Mouse (Mus musculus) intestine, postnatal 0 days (tissue): ENCODE results near the gene Ralgps1. TPM values are rescaled to one million over a fixed set of nuclear protein-coding genes. Genes with fewer than 3 reads are reported as not detected.

Experiments used
- ATAC-seq: fragments of 200-750 bp; cut with Nextera tagmentation; 2 replicates; pipeline ENCODE4 v1.8.0; 2017; ENCODE audit warnings: mild to moderate bottlenecking, moderate TSS enrichment, moderate library complexity
- H3K27ac ChIP-seq: fragments of 300-500 bp; sonication (generic); 2 replicates; pipeline ENCODE4 v1.5.1; 2014; ENCODE audit warnings: mild to moderate bottlenecking, low read depth, low read length, moderate library complexity
- H3K27me3 ChIP-seq: fragments of 300-500 bp; sonication (generic); replicated peaks from 2 replicates; pipeline ENCODE4 v1.6.1; 2014; ENCODE audit warnings: low read length, mixed read lengths; ENCODE audit not compliant: control insufficient read depth, insufficient read depth
- H3K36me3 ChIP-seq: fragments of 300-500 bp; sonication (generic); 2 replicates; pipeline ENCODE4 v1.6.1; 2014; ENCODE audit warnings: mild to moderate bottlenecking, moderate library complexity; ENCODE audit not compliant: control insufficient read depth, insufficient read depth
- H3K4me1 ChIP-seq: fragments of 300-500 bp; sonication (generic); replicated peaks from 2 replicates; pipeline ENCODE4 v1.6.1; 2014; ENCODE audit warnings: antibody characterized with exemption, low read length, mixed read lengths; ENCODE audit not compliant: control insufficient read depth, insufficient read depth
- H3K4me2 ChIP-seq: fragments of 300-500 bp; sonication (generic); replicated peaks from 2 replicates; pipeline ENCODE4 v1.6.1; 2014; ENCODE audit warnings: low read depth, mild to moderate bottlenecking, moderate library complexity
- H3K4me3 ChIP-seq: fragments of 300-500 bp; sonication (generic); 2 replicates; pipeline ENCODE4 v1.5.1; 2014; ENCODE audit warnings: low read depth, low read length
- H3K9ac ChIP-seq: fragments of 300-500 bp; sonication (generic); 2 replicates; pipeline ENCODE4 v1.6.1; 2014; ENCODE audit warnings: mild to moderate bottlenecking, low read depth, low read length
- H3K9me3 ChIP-seq: fragments of 300-500 bp; sonication (generic); 2 replicates; pipeline ENCODE4 v1.6.1; 2016; ENCODE audit warnings: mixed run types; ENCODE audit not compliant: control insufficient read depth
- CTCF ChIP-seq: sonication (generic); IDR thresholded peaks from 2 replicates; pipeline ENCODE4 v1.5.1; 2016; ENCODE audit warnings: low read depth, mild to moderate bottlenecking, control low read depth, antibody characterized with exemption, moderate library complexity
- WGBS: fragments of 180-500 bp; shearing (Covaris S2); extraction: QIAGEN DNeasy Blood & Tissue Kit; methylation state at CpG from one replicate; pipeline ENCODE4 v1.1.7; 2014; 5-methylcytosine and 5-hydroxymethylcytosine counted together
- polyA plus RNA-seq: library from polyadenylated mRNA; unstranded; fragments of >200 nt; fragmentation: Nextera tagmentation; extraction: Ambion mirVana; gene quantifications from 2 replicates; pipeline ENCODE4 v1.2.1, GENCODE M21; 2015

Gene Ralgps1
- polyA plus RNA-seq, 1 experiment from 2014 or later = 4.0 TPM

DNA sequence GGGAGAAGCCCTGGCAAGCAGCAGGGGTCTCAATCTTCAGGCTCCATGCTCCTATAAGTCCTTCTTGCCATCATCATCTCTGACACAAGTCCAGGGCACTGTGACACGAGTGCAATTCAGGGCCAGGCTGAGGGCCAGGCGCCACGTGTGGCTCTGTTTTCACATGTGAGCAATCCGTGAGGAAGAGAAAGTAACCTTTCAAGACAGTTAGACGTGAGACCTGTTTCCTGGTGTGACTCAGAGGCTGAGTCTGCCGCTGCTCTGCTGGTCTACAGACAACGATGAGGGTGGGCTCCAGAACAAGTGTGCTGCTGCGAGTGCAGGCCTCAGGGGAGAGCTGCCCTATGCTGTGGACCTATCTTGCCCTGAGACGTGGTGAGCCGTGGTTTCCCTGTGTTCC lies 198.2 kb downstream of the Ralgps1 start:
- no peak for TF ChIP-seq CTCF
- 0 out of 2 replicates have a peak, but pooled peaks cover 4% of the 10 kb centered on the region for H3K4me1 ChIP-seq
- ATAC-seq = no peak
- 53% methylated on average over 10 of the region's 10 CpGs for WGBS
- H3K4me2 ChIP-seq = no peak overlapping the region
- no peak overlapping the region for H3K9ac ChIP-seq
- peaks cover 10% of the 10 kb centered on the region; the same call in 1 of the 2 replicates for H3K36me3 ChIP-seq
- no peaks in the 10 kb centered on the region for H3K27me3 ChIP-seq
- H3K9me3 ChIP-seq = no peaks in the 10 kb centered on the region
- H3K27ac ChIP-seq = no peak overlapping the region
- H3K4me3 ChIP-seq = no peak overlapping the region

DNA sequence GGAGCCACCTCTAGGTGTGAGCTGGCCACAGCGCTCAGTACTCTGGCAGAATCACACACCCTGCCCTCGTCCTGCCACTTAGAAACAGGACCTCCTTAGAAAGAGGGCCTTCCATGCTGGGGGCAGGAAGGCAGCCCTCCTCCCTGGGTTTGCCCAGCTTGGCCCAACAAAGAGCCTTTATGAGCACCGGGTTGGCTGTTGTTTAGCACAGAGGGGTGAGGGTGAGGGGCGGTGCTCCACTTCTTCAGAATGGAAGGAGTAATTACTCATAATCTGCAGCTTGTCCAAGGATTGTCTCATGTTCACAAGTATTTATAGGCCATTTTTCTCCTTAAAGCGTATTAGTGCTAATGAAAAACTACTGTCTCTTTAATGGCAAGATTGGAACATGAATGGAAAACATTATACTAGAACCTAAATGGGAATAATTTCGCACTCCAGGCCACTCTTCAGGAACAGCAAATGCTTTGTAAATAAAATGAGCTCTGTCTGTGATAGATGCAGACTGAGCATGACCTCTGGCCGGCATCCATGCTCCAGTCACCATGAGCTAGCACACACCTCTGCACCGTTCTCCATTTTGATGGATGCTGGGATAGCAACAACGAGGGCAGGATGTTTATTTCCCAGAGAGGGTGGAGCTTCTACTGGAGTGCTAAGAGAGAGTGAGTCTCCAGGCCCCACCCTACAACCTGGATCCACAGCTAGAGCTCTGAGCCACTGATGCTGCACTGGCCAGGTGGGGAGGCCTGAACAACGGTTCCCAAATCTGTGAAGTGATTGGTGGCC lies 200.3 kb downstream of the Ralgps1 start:
- Histone ChIP-seq H3K4me3 (no peak overlapping the region), H3K4me1 (no peaks in the 10 kb centered on the region), H3K4me2 (no peak overlapping the region), H3K36me3 (peaks cover 18% of the 10 kb centered on the region; the same call in 1 of the 2 replicates), H3K9me3 (no peaks in the 10 kb centered on the region), H3K27me3 (no peaks in the 10 kb centered on the region), H3K27ac (no peak overlapping the region), H3K9ac (no peak overlapping the region)
- ATAC-seq = no peak
- no peak for TF ChIP-seq CTCF
- 70% methylated on average over 10 of the region's 10 CpGs for WGBS

- Histone ChIP-seq H3K36me3 (peaks cover 18% of the 10 kb centered on the region; the same call in 1 of the 2 replicates), H3K4me3 (no peak overlapping the region), H3K9me3 (no peaks in the 10 kb centered on the region), H3K4me1 (peaks cover 2% of the 10 kb centered on the region; the same call in 1 of the 2 replicates), H3K27ac (no peak overlapping the region), H3K9ac (no peak overlapping the region), H3K4me2 (no peak overlapping the region), H3K27me3 (no peaks in the 10 kb centered on the region)
- ATAC-seq = no peak
- 75% methylated on average over 6 of the region's 6 CpGs for WGBS
- no peak for TF ChIP-seq CTCF
Measured at GRCm38 (mm10) chr2:33169445-33169844, 201.8 kb downstream of the Ralgps1 start.

DNA sequence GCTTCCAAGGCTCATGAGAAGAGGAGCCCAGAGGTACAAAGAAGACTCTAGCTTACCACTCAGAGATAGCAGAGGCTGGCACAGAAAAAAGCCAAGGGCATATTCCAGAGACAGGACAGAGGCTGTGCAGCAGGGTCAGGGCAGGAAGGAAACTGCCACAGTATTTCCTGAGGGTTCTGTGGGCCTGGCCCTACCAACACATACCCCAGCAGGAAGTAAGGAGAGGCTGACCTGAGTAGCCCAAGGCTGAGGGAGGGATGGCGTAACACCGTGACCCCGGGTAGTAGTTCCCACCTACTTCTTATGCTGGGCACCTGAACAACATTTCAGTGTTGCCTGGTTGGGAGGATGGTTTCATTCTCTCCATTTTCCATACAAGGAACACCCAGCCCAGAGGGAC lies 204.2 kb downstream of the Ralgps1 start:
- ATAC-seq = no peak
- 73% methylated on average over 3 of the region's 3 CpGs for WGBS
- Histone ChIP-seq H3K4me2 (no peak overlapping the region), H3K4me1 (peaks cover 2% of the 10 kb centered on the region; the same call in 1 of the 2 replicates), H3K36me3 (peaks cover 10% of the 10 kb centered on the region; the same call in 1 of the 2 replicates), H3K27me3 (no peaks in the 10 kb centered on the region), H3K27ac (no peak overlapping the region), H3K4me3 (no peak overlapping the region), H3K9ac (no peak overlapping the region), H3K9me3 (no peaks in the 10 kb centered on the region)
- TF ChIP-seq CTCF = no peak

DNA sequence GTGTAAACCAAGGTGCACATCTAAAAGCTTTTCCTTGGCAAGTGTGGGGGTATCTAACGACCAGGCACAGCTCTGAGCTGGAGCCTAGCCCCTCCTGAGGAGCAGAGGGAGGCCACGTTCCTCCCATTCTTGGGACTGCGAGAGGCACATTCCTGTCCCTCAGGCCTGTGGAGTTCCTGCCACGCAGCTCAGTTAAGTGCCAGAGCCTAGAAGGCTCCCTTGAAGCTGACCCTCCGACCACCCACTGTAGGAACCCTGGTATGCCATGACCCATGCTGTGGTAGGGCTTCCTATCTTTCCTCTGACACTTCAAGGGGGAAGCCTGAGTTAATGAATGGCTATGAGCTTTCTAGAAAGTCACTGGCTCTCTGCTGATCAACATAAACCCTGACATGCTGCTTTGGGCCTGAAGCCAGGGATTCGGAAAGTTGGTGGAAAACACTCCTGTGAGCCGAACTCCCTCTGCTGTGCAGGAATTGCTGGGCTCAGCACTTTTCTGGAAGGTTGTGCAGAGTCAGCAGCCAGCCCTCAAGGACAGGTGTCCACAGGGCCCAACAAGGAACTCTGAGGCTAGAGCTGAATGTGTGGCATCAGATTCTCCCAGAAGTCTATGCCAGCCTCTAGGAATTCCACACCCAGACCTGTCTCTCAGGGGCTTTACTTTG lies 205.4 kb downstream of the Ralgps1 start:
- H3K9ac ChIP-seq = no peak overlapping the region
- 49% methylated on average over 7 of the region's 7 CpGs for WGBS
- H3K36me3 ChIP-seq = peaks cover 8% of the 10 kb centered on the region; the same call in 1 of the 2 replicates
- no peaks in the 10 kb centered on the region for H3K9me3 ChIP-seq
- no peak for TF ChIP-seq CTCF
- peaks cover 2% of the 10 kb centered on the region; the same call in 1 of the 2 replicates for H3K4me1 ChIP-seq
- H3K27me3 ChIP-seq = no peaks in the 10 kb centered on the region
- no peak overlapping the region for H3K4me3 ChIP-seq
- no peak overlapping the region; the same call in 1 of the 2 replicates for H3K27ac ChIP-seq
- no peak; the same call in 1 of the 2 replicates for ATAC-seq
- no peak overlapping the region for H3K4me2 ChIP-seq

DNA sequence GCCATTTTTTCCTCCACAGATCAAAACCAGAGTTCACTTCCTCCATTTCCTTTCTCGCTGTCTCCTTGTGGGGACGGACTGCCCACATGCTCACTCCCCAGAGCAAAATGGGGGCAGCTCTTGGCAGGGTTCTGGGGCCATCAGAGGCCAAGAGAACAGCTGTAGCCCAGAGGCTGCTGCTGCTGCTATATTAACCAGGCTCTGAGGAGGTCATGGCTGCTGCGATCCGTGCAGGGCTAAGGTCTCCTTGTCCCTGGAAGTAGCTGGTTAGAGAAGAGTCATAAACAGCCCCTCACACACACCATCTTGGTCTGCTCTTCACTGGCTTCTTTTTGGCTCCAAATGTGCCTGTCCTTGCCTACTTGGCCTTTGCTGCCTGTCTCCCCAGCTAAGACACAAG lies 206.1 kb downstream of the Ralgps1 start:
- Histone ChIP-seq H3K4me1 (peaks cover 2% of the 10 kb centered on the region; the same call in 1 of the 2 replicates), H3K9ac (no peak overlapping the region), H3K36me3 (peaks cover 8% of the 10 kb centered on the region; the same call in 1 of the 2 replicates), H3K27ac (no peak overlapping the region; the same call in 1 of the 2 replicates), H3K4me3 (no peak overlapping the region), H3K9me3 (no peaks in the 10 kb centered on the region), H3K4me2 (no peak overlapping the region), H3K27me3 (no peaks in the 10 kb centered on the region)
- ATAC-seq = no peak
- WGBS = 63% methylated on average over 4 of the region's 4 CpGs
- TF ChIP-seq CTCF = no peak
